Mouse (Mus musculus): ENCODE results near the gene Mab21l2.

The Mab21l2 gene

DNA sequence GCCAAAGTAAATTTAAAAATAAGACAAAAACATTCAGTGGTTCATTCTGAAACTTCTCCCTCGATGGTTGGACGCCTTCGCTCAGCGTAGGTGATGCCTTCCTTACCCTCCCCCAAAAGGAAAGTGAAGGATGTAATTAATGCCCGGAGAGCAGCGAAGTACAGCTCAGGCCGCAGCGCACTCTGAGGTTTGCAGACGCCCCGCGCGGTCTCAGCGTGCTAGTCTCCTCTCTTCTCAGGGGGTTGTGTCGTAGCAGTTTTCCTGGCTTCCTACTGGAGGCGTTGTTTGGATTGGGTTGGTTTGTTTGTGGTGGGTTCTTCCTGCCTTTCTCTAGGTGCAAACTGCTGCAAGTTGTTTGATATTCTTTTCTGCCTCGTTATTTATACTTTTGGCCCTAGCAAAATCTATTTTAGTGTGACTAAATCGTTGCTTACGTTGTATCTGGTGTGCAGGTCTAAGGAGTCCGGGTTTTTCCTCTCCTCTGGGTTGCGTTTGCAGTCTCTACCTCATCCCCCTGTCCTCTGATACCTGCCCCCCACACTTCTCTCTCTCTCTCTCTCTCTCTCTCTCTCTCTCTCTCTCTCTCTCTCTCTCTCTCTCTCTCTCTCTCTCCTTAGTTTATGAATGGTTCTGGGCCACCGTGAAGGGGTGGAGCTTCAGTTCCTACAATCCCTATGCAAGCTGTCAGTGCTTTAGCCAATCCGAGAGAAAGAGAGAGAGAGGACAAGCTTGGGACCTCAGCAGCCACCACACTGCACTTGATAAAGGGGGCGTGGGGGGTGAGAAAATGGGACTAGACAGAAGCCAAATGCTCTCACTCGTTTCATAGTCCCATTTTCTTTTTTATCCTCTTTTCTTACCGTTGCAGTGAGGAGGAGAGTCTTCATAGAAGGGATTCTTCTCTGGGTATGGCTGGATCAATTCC is at the start of gene Mab21l2:
Mab21l2 (minus strand) TSS at position 539 of the 925 bp plus-strand sequence.
- DNase-seq (ENCODE audit: low read depth, low spot score): peak; percentile 56

DNA sequence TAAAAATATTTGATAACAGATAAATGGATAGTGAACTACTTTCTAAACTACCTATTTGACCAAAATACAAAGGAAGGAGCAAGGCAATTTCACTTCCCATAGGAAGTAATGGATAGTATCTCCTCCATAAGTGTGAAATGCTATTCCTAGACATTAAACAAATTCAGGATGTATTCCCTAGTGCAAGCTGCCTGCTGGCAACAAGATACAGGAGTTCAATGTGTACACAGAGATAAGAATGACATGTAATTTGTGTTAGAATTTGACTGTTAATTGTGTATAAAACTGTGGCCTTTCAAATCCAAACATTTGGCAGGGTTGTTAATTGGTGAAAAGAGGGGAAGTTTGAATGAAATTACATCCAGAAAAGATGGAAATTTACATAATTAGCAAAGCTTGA is 26.9 kb upstream of the Mab21l2 start:
- DNase-seq (ENCODE audit: low read depth, low spot score): no peak

DNA sequence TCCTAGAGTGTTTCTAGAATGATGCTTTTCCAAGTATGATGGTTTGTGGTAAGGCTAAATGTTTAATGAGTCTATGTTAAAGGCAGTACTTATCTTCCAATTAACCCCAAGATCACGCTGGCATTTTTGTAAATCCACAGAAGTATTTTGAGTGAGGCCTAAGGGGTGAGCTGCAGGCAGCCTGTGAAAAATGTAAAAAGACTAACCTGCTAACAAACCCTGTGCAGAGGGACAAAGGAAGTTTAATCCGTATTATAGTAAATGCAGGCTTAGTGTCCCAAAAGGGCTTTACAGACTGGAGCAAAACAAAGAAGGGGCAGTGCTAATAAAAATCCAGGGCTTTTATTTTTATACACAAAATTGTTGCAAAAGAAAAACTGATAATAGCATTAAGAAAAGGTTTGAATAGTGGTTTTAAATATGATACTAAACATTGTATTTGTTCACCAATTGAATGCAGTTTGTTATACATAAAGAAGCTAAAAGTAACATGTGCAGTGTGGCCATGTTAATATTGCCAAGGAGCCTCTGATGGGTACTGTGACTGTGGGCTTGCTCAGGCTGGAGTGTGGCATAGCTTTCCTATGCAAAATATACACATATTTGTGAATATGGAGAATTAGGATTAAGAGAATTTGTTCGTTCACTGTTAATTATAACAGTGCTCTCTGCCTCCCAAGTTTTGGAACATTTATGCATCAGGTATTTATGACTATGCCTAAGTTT is 24.3 kb upstream of the Mab21l2 start:
- no peak for DNase-seq (ENCODE audit: low read depth, low spot score)

DNA sequence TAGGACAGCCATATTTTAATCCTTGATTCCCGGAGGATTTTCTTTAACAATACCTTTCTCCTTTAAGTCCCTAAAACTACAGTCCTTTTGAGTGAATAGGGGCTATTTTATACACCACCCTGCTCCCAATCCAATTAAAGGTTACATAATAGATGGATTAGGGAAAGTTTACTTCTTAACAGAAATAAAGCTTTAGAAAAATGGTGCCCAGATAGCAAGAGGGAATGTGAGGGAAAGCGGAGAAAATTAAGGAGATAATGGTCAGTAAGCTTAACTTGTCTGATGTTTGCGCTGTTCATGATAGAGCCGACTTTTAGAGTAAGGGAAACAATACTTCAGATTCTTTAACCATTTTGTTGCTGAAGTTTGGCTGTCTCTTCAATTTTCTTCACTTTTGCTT is 23.1 kb upstream of the Mab21l2 start:
- DNase-seq (ENCODE audit: low read depth, low spot score): no peak

DNA sequence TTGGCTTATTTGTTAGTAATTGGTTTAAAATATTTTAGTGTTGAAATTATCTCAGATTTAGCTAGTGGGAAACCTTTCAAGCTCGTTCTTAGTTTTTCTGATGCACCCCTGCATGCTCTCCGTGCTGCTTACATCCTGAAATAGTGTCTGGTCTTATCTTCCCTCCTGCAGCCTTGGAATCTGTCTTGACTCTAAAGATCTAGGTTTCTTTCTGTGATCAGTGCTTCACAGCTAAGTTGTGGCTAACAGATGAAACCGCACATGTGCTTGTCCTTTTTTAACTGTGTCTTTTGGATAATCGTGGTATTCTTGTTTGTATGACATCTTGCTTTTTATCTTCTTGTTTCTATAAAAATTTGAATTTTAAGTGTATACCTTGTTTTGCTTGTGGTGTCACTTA is 18.9 kb upstream of the Mab21l2 start:
- DNase-seq (ENCODE audit: low read depth, low spot score): no peak

DNA sequence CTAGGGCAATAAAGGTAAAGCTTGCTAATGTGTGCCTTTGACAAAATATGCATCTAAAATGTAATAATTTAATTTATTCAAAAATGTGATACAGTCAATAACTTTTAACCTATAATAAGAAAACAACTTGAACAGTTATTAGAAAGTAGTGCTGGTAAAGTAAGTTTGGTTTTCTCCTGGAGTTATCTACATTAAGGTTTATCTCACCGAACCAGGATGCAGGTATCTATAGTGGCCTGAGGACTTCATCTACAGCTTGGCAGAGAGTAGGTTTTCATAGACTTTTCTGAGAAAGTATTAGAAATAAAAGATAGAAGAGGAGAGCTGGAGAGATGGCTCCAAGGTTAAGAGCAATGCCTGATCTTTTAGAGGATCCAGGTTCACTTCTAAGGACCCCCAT is 13.0 kb upstream of the Mab21l2 start:
- no peak for DNase-seq (ENCODE audit: low read depth, low spot score)

DNA sequence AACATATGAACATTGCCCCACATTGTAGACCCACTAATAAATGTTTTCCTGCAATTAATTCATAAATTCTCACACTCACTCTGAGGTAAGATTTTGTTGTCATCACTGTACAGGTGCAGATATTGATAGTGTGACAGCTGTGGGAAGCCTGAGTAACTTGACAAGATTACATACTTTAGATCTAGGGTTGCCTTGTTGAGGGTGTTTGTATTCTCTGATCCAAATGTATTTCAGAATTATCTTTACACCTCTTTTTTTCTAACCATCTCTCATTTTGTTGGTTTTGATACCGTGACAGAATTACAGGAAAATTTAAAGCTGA is 12.6 kb upstream of the Mab21l2 start:
- DNase-seq (ENCODE audit: low read depth, low spot score): no peak

DNA sequence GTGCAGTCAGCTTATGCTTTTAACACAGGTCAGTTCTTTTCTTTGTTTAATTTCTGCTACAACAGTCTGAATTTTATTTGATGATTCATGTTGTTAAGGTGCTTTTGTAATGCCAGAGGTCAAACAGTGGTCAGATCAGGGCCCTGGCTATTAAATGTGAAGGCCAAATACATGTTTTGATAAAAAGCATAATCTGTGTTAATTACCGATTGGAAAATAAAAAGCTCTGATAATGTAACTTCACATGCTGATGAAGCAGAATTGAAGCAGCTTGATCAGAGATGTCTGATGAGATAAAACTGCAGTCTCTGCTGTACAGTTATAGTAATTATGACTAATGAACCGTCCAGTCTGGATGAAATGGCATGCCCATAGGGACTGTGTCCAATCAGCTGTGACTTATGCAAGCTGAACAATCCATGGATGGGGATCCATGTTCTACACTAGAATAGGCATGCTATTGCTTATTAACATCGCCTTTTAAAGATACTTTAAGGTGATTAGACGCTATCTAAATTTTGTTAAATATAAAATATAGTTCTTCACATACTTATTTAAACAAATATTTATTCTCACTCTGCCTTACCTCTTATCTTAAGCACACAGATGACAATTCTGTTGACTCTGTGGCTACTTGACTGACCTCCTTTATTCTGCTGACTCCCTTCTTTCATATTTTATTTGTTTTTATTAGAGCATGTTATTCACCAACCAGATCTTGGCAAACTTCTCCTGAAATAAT is 12.0 kb upstream of the Mab21l2 start:
- DNase-seq (ENCODE audit: low read depth, low spot score): no peak

DNA sequence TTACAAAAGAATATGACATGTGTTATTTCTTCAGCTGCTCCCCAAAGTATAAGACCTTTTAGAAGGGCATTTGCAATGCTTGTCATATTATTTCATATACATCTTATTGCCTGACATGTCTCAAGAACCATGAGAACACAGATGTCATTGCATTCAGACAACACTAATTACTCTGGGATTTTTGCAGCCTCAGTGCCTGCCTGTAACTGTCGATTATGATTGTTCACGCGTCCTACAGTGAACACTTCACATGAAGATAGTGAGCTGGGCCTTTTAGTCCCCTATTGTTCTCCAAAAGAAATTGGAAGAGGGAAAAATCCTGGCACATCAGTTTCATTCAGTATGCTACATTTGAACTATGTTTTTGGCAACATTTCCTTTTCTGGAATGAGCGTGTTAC is 11.2 kb upstream of the Mab21l2 start:
- no peak for DNase-seq (ENCODE audit: low read depth, low spot score)

DNA sequence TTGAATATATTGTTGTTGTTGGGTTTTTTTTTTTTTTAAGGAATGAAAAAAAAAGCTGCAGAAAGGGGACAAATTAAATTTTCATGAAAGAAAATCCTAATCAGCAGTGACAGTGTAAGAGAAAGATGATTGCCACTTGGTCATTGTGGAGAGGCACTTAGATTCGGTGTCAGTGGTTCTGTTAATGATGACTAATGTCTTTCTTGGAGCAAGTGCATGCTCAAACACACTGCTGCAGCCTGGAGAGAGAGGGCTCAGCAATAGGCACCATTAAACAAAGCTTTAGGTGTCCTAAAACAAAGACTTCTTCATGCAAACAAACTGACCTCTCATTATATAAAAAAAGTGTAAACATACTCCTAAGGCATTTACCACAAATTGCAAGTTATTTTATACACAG is 10.5 kb upstream of the Mab21l2 start:
- DNase-seq (ENCODE audit: low read depth, low spot score): no peak

DNA sequence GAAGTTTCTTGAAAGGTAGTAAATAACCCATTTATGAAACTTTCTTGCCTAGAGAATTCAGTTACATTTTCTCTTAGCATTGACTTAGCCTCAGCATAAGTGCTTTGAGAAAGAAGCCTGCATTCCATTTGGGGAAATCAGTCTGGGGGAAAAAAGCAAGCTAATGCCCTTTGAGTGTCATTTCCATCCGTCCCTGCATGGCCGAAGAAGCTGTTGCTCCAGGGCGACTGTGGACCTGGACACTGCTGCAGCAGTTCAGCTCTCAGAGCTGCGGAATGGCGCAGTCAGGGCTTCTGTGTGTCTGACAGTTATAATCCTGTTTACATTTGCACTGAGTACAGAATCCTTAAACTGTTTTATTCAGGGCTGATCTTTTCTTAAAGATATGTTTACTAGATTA is 3.7 kb upstream of the Mab21l2 start:
- DNase-seq (ENCODE audit: low read depth, low spot score): no peak

DNA sequence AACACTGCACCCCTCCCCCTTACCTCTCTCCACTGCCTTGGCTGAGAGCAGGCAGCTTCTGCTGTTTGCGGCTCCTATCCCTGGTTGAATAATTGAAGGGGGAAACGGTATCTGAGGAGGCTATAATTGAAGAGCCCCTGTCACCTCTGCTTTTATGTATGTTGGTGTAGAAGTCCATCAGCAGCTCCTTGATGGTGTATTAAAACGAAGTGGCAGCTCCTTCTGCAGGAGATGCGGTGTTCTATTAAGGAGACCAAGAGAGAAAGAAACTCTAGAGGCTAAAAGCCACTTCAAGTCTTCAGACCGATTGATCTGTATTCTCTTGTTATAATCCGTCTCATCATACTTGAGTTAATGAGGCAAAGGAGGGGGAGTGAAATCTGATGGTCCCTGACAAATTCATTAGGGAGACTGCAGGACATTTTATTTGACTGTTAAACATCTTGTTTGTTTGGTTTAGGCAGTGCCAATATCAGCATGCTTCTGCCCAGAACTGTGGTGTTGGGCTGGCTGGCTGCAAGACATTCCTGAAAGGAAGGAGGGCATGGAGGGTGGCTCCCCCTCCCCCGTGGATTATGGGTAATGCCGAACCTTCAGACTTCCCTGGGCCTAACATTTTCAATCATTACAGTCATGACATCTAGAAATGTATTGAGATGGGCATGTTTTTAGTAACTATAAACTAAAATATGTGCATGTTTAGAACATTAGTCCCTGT is 2.7 kb upstream of the Mab21l2 start:
- no peak for DNase-seq (ENCODE audit: low read depth, low spot score)

DNA sequence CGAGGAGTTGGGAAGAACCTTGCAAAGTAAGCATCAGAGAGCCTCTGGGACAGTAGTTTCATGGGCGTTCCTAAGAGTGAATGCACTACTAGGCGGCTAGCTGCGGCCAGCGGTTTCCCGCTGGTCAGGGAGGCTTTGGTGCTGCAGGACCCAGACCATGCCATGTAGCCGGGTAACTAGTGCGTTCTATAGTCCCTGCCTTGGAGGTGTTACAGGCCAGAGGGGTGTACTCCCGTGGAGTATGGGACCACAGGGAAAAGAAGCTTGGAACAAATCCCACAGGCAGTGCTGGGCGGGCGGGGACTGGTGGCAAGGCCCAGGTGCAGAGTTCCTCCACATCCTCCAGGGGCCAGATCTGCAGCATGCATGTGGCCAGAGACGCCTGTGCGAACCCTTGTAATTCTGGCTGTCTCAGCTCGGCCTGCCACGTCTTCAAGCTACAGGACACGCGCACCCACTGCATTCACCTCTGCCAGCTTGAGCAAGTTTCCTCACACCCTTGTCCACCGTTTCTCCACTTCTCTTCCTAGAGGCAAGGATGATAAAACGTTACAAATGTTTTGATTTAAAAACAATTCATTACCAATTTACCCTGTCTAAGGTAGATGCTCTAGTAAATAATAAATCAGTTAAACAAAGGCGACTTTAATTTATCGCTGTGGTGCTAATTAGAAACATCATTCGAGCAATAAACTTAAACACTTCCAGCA is 2.0 kb upstream of the Mab21l2 start:
- peak; percentile 43 for DNase-seq (ENCODE audit: low read depth, low spot score)

DNA sequence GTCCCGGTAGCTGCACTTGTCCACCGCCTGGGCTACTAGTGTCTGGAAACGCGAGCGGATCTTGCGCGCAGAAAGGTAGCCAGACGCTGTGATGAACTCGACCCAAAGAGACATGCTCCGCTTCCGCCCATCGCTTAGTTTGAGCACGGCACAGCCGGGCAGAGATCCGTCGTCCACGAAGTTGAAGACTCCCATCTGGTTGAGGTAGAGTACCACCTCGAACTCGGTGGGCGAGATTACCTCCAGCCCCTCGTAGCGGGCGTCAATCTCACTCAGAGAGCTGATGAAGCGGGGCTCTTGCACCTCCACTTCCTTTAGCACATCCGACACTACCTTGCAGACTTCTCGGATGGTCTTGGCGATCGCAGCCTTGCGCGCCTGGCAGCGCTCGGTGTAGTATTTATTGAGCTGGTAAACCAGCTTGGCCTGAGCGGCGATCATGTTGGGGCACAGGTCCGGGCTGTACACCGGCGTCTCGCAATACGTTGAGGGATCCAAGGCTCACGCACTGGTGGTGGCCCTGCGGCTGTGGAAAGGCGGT is 1.1 kb downstream of the Mab21l2 start:
- DNase-seq (ENCODE audit: low read depth, low spot score): peak; percentile 52

DNA sequence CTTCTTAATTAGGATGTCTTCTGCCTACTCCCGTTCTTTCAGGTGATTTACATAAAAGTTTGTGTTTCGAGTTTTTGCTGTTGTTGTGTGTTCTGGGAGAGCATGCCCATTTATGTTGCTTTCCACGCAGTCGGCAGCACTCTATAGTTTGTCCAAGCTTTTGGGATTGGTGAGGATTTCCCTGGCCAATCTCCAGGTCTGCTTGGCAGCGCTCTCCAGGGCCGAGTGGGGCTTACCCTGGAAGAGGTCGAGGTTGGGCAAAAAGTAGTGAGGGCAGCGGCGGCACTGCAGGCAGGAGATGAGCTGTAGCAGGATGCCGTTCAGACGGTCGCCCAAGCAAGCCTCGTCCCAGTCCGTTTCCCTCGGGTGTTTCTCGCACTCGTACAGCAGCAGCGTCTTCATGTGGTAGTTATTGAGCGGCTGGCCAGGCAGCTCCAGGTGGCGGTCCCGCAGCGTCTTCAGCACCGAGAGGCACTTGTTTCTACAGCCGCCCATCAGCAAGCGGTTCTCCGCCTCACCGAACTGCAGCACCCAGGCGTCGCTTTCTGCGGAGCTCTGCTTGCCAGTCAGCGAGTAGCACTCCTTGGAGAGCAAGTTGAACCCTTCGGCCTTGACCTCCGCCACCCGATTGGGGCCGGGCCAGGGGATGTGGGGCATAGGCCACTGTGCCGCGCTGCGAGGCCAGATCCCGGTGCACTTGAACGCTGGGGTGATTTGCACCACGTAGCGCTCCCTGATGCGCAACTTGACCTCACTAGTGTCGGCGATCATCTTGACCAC is 1.8 kb downstream of the Mab21l2 start:
- peak; percentile 61 for DNase-seq (ENCODE audit: low read depth, low spot score)

DNA sequence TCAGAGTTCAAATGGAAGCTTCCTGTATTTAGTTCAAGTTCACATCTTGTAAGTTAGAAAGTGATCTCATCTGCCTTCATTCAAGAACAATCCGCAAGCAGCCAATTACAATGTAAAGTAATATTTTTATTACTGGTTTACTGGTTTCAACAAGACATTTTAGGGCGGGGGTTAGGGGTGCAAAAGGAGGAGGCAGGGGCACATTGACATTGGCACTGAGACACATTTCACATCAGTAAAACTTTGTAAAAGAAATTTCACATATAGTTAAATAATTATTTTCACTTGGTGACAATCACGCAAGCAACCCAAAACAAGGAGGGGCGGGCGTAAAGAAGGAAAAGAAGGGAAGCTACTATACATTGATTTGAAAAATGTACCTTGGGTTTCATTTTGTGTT is 2.5 kb downstream of the Mab21l2 start:
- no peak for DNase-seq (ENCODE audit: low read depth, low spot score)

DNA sequence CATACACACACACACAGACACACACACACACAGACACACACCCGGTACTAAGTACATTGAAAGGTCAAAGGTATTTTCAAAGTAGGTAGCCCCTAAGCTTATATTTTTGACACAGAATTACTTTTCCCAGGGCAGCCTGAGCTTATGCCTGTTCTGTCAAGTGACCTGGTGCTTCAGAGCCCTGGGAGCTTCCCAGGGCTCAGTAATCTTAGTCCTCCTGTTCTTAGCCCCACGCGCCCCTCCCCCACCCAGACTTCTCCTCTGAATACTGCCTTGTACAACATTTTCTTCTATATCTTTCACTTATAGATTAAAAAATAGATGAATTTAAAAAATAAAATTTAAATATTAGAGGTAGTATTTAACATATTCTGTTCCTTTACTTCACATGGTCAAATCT is 3.6 kb downstream of the Mab21l2 start:
- no peak for DNase-seq (ENCODE audit: low read depth, low spot score)

DNA sequence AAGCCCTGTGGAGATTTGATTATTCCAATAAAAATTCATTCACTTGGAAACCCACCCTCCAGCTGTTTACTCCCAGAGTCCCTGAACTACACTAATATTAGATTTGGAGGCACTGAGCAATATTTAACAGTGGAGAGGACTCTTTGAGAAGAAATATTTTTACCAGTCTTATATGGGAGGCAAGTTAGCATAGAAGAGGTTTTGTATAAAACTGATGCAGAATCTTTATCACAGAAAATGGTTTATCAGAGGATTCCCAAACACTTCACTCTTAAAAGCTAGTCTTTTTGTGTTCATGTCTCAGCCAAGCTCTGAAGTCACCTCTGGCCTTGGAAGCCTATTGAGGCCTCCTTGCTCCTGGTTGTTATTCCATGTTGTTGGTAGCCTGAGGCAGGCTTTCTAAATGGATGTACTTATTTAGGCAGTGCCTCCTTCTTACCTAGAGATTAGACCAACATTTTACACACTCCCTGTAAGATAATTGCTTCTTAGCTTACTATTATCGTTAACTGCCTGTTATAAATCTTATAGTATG is 6.5 kb downstream of the Mab21l2 start:
- DNase-seq (ENCODE audit: low read depth, low spot score): no peak

DNA sequence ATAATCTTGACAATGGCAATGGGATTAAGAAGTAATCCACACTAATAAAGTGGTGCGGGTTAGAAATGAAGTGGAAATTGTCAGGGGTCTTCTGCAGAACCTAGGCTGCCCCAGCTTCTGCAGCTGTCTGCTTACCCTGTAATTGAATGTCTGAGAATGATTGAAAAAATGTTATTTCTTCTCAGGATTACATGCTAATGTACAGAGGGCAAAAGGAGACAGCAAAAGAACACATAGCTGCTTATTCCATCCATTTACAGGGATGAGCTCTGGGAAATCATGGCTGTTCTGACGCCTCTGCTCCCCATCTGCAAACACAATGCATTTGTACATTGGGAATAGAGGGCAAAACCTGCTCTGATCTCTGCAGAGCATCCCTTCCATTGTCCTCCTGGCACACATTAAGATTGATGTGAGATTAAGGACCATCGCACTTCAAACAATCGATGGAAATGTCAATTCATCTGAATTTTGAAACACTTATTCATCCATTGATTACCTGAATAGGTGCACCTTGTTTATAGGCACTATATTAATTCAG is 7.3 kb downstream of the Mab21l2 start:
- no peak for DNase-seq (ENCODE audit: low read depth, low spot score)

All from R1 (cell line).